Mouse (Mus musculus) adrenal gland, adult 18-20 months (tissue): ENCODE results near the gene Npas4. TPM values are rescaled to one million over a fixed set of nuclear protein-coding genes. Genes with fewer than 3 reads are reported as not detected.
"Not testable (repeated sequence)": the region's sequence is repeated elsewhere in the genome, so short reads cannot be mapped to it uniquely, and the experiment has no call there.

Experiments
- DNase-seq, 2 experiments: peaks; one replicate each; pipeline ENCODE4 v3.0.0; 2021 to 2022; ENCODE audit warnings: low spot score in 2 of 2
- total RNA-seq, 2 experiments: library from RNA; stranded (reverse); gene quantifications; 1 replicate in 1 of 2; 2 replicates in 1 of 2; pipeline ENCODE4 v1.2.3; 2021

Npas4 gene
- total RNA-seq, 2 experiments from 2014 or later = 0.35 to 0.46 TPM

- DNase-seq = no peak
Measured at GRCm38 (mm10) chr19:4994043-4994442, 3.9 kb upstream of the Npas4 start.

- peak; percentile 63 to 67 for DNase-seq
Measured at GRCm38 (mm10) chr19:4992904-4993303, 2.8 kb upstream of the Npas4 start.

DNA sequence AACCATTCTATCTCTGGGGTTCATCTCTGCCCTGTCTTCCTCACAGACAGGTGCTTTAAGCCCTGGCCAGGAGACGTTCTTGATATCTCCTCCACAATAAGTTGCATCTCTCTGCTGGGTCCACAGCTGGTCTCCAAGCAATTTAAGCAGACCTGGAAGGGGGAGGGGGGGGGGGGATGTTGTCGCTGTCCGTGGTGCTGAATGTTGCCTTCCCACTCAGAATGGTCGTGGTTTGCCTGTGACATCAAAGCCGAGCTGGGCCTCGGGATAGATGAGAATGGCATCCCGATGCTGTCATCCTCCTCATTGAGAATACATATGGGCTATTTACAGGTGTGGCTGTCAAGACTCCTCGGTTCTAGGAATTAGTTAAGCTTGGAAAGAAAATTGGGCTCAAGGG is 2.3 kb upstream of the Npas4 start:
- no peak for DNase-seq

DNA sequence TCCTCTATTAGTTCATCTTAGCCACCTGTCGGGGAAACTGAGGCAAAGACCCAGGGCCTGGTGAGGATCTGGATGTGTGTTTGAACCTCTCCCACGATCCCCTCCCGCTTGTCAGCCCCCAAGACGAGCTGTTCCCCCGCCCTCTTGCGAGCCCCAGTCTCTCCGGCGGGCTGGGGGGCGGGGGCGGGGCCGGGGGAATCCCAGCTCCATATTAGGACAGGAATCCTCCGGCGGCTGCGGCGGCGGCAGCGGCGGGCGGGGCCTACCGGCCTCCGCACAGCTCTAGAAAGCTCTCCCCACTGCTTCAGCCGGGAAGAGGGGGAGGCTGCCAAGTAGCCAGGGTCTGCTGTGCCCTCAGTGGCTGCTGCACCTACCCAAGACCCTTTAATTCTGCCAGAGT is 600 bp upstream of the Npas4 start:
- no peak for DNase-seq

- DNase-seq = no peak
Measured at GRCm38 (mm10) chr19:4989434-4990255, 471 bp downstream of the Npas4 start.

GRCm38 (mm10) chr19:4989013-4989412 is 1.1 kb downstream of the Npas4 start:
- DNase-seq = peak; percentile 95 to 97

DNA sequence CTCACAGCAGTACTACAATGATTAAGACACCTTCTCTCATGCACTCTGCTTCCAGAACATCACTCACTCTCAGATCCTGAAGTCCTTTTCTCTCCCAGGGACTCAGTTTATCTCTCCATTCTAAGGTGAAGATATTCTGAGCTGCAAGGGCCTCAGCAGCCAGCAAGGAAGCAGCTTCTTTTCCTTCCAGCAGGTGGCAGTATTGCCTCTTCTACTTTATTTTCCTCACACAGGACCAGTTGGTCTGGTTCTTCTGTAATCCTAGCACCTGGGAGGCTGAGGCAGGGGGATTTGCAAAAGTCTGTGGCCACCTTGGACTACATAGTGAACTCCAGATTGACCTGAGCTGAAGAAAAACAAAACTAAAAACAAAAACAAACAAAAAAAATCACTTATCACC is 8.3 kb downstream of the Npas4 start:
- DNase-seq = peak in 1 of 2 experiments; percentile 41

- DNase-seq = no peak
Measured at GRCm38 (mm10) chr19:4968236-4968635, 21.9 kb downstream of the Npas4 start.

DNA sequence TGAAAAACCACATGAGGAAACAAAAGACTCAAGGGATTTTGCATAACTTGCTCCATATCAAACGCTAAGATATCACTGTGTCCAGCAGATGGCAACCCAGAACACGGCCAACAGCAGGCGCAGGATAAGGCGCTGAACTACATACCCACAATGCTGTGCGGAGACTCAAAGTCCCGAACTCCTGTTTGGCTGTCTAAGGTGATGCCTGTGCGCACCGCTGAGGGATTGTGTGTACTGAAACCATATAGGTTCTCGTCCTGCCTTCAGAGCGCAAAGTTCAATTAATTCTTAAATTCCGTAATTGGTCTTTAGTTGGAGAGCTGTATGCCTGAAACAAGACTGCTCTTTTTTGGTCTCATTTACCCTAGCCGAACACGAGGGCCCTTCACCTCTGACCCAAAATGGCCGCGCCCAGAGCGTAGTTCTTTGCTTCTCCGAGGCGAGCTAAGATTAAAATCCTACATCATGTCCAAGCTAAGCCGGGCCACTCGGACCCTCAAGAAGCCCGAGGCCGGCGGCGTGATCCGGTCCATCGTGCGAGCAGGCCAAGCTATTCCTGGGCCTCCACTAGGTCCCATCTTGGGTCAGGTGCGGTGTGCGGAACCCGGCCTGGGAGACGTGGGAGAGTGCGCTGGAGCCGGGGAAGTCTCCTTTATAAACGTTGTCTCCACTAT is 28.1 kb downstream of the Npas4 start, which contains the start of gene Mrpl11:
TSS of gene Mrpl11 (plus strand) at position 220 of the 674 bp plus-strand sequence.
- peak; percentile 76 to 80 for DNase-seq

GRCm38 (mm10) chr19:4948641-4949040 is 41.5 kb downstream of the Npas4 start:
- DNase-seq = not testable (repeated sequence)

- no peak for DNase-seq
Measured at GRCm38 (mm10) chr19:4945540-4945939, 44.6 kb downstream of the Npas4 start.

GRCm38 (mm10) chr19:4943253-4943588 is 46.9 kb downstream of the Npas4 start:
- no peak for DNase-seq

GRCm38 (mm10) chr19:4942551-4943252 is 47.4 kb downstream of the Npas4 start, which contains the start of gene Peli3:
Gene Peli3 (minus strand): TSS chr19:4943127.
- DNase-seq = peak; percentile 83 to 88

DNA sequence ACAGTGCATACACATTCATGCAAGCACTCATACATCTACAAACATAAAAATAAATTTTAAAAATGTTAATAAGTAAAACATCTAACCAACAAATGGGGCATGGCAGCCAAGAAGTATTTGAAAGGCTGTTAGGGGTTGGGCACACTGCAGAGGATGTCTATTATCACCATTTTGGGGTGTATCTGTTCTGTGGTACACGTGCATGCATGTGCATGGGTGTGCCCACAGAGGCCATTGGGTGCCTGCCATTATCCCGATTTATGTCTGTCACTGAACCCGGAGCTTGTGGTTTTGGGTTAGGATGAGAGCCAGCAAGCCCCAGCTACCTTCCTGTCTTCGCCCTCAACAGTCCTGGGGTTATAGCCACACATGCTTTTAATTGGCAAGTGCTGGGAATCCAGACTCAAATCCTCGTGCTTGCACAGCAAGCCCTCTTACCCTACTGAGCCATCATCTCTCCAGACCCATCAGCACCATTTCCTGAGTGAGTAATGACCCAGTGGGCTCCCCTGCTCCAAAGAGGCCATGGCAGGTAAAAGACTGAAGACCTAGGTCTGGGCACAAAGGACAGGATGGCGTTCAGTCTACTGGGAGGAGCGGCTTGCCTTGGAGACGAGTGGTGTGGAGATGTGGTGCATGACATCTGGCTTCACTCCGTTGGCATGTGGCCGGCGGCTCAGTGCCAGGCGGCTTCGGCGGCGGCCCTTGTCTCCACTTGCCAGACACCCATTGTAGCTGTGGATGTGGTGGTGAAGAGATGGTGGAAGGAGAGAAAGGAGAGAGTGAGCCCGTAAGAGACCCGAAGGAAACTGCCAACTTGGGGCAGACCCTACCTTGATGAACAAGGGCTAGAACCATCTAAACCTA is 52.4 kb downstream of the Npas4 start:
- no peak for DNase-seq

- DNase-seq = no peak
Measured at GRCm38 (mm10) chr19:4936896-4937295, 53.2 kb downstream of the Npas4 start.

Other genes starting within 250 kb of the Npas4 start
- gene Rbm4b, start 233.8 kb downstream of the Npas4 start, total RNA-seq = 10 to 100 TPM; 18.4 to 18.8 TPM
- gene Rbm4, start 196.4 kb downstream of the Npas4 start, total RNA-seq = 10 to 100 TPM; 64.1 to 66.8 TPM
- 10 to 100 TPM; 28.1 to 30.6 TPM for gene Gm21992, start 178.7 kb downstream of the Npas4 start, total RNA-seq
- 10 to 100 TPM; 46.1 to 59.0 TPM for gene Rbm14, start 178.7 kb downstream of the Npas4 start, total RNA-seq
- gene Ccs, start 151.0 kb downstream of the Npas4 start, total RNA-seq = 100 to 1,000 TPM in 1 of 2 experiments, 10 to 100 TPM in 1; 94.4 to 109 TPM
- gene Ccdc87, start 150.9 kb downstream of the Npas4 start, total RNA-seq = under 1 TPM in 1 of 2 experiments, not detected in 1; 0.13 TPM
- 100 to 1,000 TPM; 318 to 345 TPM for gene Ctsf, start 135.2 kb downstream of the Npas4 start, total RNA-seq
- 1 to 10 TPM in 1 of 2 experiments, under 1 TPM in 1; 0.73 to 1.5 TPM for gene Actn3, start 112.4 kb downstream of the Npas4 start, total RNA-seq
- 10 to 100 TPM; 16.9 to 20.5 TPM for gene Zdhhc24, start 111.6 kb downstream of the Npas4 start, total RNA-seq
- gene Bbs1, start 83.7 kb downstream of the Npas4 start, total RNA-seq = 1 to 10 TPM; 5.1 to 8.9 TPM
- gene Dpp3, start 62.0 kb downstream of the Npas4 start, total RNA-seq = 10 to 100 TPM; 51.4 to 86.6 TPM
- gene Peli3, start 47.2 kb downstream of the Npas4 start, total RNA-seq = 1 to 10 TPM; 6.8 to 8.9 TPM
- 10 to 100 TPM; 51.3 to 59.1 TPM for gene Mrpl11, start 28.2 kb downstream of the Npas4 start, total RNA-seq
- 1 to 10 TPM; 2.9 to 4.5 TPM for gene Slc29a2, start 33.5 kb upstream of the Npas4 start, total RNA-seq
- gene B4gat1, start 48.5 kb upstream of the Npas4 start, total RNA-seq = 10 to 100 TPM; 25.9 to 31.8 TPM
- 1 to 10 TPM in 1 of 2 experiments, under 1 TPM in 1; 0.73 to 1.5 TPM for gene AC124502.3, start 48.6 kb upstream of the Npas4 start, total RNA-seq
- 10 to 100 TPM; 28.4 to 29.3 TPM for gene Brms1, start 51.0 kb upstream of the Npas4 start, total RNA-seq
- 1 to 10 TPM; 3.4 to 4.2 TPM for gene Rin1, start 60.2 kb upstream of the Npas4 start, total RNA-seq
- gene Cd248, start 77.8 kb upstream of the Npas4 start, total RNA-seq = 10 to 100 TPM in 1 of 2 experiments, 1 to 10 TPM in 1; 7.3 to 16.2 TPM
- 1 to 10 TPM; 1.4 to 1.5 TPM for gene Tmem151a, start 95.2 kb upstream of the Npas4 start, total RNA-seq
- 10 to 100 TPM; 56.4 to 75.3 TPM for gene Yif1a, start 98.2 kb upstream of the Npas4 start, total RNA-seq
- 1 to 10 TPM; 1.9 to 2.3 TPM for gene Cnih2, start 108.2 kb upstream of the Npas4 start, total RNA-seq
- gene Rab1b, start 116.8 kb upstream of the Npas4 start, total RNA-seq = 100 to 1,000 TPM; 179 to 194 TPM
- 10 to 100 TPM; 49.2 to 49.8 TPM for gene Klc2, start 128.2 kb upstream of the Npas4 start, total RNA-seq